Mouse (Mus musculus) lung, postnatal 0 days (tissue): Measurements from ENCODE around the gene Ttn.

ENCODE experiments used
- CTCF ChIP-seq: IDR thresholded peaks from 2 replicates; pipeline ENCODE4 v1.5.1; 2016; ENCODE audit warnings: antibody characterized with exemption, mild to moderate bottlenecking
- EP300 ChIP-seq: IDR thresholded peaks from 2 replicates; pipeline ENCODE4 v1.6.1; 2016; ENCODE audit warnings: antibody characterized with exemption, mild to moderate bottlenecking, control low read depth

DNA sequence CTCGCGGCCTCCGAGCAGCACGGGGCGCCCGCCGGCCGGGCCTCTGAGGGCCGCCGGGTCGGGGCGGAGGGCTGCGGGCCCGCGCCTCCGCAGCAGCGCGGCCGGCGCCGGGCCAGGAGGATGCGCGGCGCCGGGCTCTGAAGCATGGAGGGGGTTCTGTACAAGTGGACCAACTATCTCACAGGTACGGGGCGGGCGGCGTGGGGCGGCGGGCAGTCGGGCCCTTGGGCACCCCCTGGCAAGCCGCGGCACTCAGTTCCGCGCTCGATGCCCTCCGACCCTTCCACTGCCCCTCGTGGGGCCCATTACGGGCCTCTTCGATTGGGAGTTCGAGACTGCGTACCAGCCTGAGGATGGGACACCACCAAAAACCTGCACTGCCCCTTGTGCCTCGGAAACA is 306.9 kb downstream of the Ttn start:
- TF ChIP-seq EP300: no peak
- no peak for TF ChIP-seq CTCF
